Mouse (Mus musculus): ENCODE measurements at regions not wholly inside any gene's neighbourhood (a gene's known extent, or its start where the extent isn't known, plus 50 kb on each side); places are given as distances from the start of the nearest gene placed in this dataset.

- DNase-seq (ENCODE audit: low spot score in 2 of 2), result no peak
Observed at GRCm38 (mm10) chr3:148336091-148336511, 654.3 kb downstream of the Adgrl2 start.

DNA sequence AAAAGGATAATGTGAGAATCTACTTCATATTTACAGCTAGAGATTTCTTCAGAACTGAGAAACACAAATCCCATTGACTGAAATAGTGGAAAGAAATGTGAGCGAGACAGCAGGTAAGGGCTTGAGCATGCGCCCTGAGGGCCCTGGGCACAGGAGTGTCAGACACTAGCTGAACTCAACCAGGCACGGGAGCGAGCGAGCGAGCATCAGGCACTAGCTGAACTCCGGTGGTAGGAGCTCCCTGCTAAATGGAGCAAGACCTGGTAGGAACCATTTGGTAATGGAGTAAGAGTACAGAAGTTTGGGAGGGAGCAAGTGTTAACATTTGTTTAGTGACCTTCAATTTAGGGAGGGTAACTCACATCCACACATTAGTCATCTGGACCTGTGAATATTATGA lies 654.7 kb downstream of the Adgrl2 start:
- no peak for DNase-seq (ENCODE audit: low spot score in 2 of 2)

DNA sequence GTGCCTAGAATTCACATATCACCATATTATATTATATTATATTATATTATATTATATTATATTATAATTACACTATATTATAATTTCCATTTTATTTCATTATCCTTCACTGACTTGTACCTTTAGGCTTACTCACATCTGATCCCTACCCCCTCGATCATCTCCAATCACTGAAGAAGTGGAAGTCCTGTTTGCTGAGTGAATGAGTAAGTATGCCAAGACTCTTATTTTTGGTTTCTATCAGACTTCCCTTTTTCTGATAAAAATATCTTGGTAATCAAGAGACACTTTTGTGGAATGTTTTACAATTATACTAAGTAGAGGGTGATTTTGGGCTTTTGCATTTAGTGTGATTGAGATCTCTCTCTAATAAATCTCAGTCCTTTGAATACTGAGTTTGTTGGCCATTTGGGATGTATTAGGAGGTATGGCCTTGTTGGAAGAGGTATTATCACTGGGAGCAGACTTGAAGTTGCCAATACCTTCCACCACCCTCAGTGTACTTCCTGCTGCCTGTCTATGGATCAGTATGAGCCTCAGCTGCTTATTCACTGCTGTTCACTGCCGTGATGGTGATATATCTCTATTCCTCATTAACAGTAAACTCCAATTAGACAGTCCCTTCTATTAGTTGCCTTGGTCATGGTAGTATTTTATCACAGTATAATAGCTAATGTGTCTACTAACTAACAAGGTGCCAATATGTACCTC lies 665.3 kb downstream of the Adgrl2 start:
- DNase-seq (ENCODE audit: low spot score in 2 of 2), result no peak

DNA sequence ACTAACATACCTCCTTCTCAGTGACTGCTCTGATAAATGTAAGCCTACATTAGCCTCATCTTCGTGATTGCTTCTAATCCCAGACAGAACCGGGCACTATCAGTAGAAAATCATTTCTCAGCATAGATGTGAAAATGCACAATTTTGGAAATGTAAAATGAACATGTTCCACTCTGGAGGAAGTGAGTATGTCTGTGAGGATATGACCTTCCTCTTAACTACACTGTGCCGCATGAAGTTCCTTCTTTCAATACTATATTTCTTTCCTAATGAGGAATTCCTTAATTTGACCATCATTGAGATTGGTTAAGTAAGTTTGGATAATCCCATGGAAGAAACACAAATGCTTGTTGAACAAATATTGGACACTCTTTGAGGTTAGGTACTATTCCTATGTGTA lies 668.5 kb downstream of the Adgrl2 start:
- DNase-seq (ENCODE audit: low spot score in 2 of 2), result no peak

DNA sequence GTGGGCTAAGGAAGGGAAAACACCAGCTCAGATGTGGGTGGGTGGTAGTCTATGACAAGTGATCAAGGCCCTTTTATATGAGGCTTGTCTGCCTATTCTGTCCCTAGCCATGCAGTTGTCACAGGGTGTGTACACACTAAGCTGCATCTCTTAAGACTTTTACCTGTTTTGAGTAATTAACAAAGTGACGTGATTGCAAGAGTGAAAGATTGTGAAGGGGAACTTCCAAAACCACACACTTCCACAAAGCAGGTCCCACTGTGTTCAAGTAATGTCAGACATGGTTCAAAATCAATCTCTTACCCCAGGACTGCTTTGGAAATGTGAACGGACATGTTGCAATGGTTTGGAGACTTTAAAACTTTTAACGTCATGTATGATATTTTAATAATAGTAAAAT lies 674.2 kb downstream of the Adgrl2 start:
- DNase-seq (ENCODE audit: low spot score in 2 of 2), result no peak

DNA sequence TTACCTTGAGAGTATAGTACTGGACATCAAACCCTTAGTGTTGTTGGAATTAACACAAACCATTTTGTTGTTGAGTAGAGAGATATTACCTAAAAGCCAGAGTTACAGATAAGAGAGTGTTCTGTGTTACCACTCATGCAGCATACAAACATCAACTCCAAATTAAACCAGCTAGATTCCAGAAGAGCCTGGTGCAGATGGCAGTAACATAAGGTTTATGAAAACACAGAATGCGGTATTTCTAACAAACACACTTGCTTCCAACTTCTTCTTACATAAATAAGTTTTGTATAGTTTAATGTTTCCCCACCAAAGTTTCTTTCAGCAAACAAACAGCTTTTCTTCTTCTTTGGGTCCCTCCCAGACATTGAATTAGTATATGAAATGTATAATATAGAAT lies 675.1 kb downstream of the Adgrl2 start:
- no peak for DNase-seq (ENCODE audit: low spot score in 2 of 2)

- DNase-seq (ENCODE audit: low spot score in 2 of 2), result no peak
Observed at GRCm38 (mm10) chr3:148295515-148295914, 694.8 kb downstream of the Adgrl2 start.

DNA sequence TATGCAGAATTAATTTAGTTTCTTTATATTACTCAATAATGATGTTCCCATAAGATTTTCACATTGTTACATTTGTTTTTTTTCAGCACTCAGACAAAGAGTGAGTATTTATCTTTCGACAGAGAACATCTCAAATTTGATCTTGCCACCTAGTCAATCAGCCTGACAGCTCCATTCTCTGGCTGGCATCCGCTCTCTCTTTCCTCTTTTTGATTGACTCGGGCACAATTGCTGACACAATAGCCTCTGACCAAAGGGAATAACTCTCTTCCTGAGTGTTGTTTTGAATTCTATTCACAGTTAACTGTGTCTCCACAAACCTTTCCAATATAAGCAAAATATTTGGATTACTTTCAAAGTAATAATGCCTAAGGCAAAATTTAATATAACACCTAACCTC lies 711.4 kb downstream of the Adgrl2 start:
- DNase-seq (ENCODE audit: low spot score in 2 of 2), result no peak

- no peak for DNase-seq (ENCODE audit: low spot score in 2 of 2)
Observed at GRCm38 (mm10) chr3:148272159-148272848, 718.1 kb downstream of the Adgrl2 start.

DNA sequence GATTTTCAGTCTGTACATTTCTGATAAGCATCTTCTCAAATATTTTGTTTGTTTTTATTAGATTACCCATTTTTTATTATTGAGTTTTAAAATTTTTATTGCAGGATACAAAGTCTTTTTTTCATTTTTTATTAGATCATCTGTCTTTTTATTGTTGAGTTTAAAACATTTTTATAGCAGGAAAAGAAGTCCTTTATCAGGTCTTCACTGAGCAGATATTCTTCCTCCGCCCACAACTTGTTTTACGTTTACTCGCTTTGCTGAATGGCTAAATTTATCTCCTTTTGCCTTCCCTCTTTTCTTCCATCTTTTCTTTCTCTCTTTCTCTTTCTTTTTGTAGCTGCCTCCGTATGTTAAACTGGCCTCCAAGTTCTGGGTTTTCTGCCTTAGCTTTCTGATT lies 721.5 kb downstream of the Adgrl2 start:
- DNase-seq (ENCODE audit: low spot score in 2 of 2), result no peak

GRCm38 (mm10) chr3:148259211-148259610 lies 731.1 kb downstream of the Adgrl2 start:
- no peak for DNase-seq (ENCODE audit: low spot score in 2 of 2)

DNA sequence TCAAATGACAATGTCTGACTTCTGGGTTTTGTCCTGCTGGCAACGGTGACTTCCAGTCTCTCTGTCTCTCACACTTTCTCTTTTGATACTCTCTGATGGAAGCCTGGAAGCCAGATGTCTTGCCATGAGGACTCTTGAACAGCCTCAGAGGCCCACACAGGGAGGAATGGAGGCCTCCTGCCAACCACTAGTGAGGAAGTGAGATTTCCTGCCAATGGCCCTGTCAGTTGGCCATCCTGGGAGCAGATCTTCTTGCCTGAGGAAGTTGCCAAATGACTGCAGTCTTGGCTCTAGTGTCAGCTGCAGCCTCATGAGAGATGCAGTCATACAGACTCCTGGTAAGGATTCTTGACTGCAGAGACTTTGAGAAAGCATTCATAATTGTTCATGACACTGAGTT lies 741.7 kb downstream of the Adgrl2 start:
- peak; percentile 53 to 61 for DNase-seq (ENCODE audit: low spot score in 2 of 2)

- no peak for DNase-seq (ENCODE audit: low spot score in 2 of 2)
Observed at GRCm38 (mm10) chr3:148246786-148247185, 743.6 kb downstream of the Adgrl2 start.

- no peak for DNase-seq (ENCODE audit: low spot score in 2 of 2)
Observed at GRCm38 (mm10) chr3:148238093-148238492, 752.3 kb downstream of the Adgrl2 start.

DNA sequence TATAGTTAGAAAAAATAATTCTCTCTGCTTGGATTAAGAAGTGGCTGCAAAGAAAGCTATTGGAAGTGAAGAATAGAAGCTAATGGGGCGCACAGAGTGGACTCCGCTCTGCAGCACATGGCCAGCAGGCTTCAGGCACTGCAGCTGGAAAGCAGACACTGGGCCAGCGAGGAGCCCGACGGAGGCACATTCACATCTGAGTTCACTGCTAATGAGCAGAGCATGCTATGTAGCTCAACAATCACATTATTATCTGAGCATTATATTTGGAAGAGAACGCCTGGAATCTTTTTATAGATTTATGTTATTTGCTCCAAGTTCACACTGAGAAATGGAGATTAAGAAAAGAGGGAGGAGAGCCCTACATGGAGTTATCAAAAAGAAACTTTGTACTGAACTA lies 752.8 kb downstream of the Adgrl2 start:
- no peak for DNase-seq (ENCODE audit: low spot score in 2 of 2)

GRCm38 (mm10) chr3:148233616-148234015 lies 756.7 kb downstream of the Adgrl2 start:
- DNase-seq (ENCODE audit: low spot score in 2 of 2), result no peak

DNA sequence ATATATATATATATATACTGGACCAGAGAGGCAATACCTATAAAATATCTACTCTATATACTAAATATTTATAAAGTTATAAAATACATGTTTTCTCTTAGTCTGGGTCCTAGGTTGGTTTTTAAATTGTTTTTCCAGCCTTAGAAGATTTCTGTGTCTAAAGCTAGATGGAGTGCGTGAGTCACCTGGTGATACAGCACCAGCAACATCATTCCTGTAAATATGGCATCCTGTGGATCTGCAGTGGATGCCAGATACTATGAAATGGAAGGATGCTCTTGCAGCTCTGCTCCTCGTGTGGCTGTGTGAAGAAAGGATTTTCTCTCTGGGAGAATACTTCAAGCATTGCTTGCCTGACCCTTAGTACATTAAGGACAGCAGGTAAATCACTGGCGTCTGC lies 761.2 kb downstream of the Adgrl2 start:
- no peak for DNase-seq (ENCODE audit: low spot score in 2 of 2)

- no peak for DNase-seq (ENCODE audit: low spot score in 2 of 2)
Observed at GRCm38 (mm10) chr3:148228002-148228707, 762.2 kb downstream of the Adgrl2 start.

GRCm38 (mm10) chr3:148220826-148221225 lies 769.5 kb downstream of the Adgrl2 start:
- DNase-seq (ENCODE audit: low spot score in 2 of 2), result no peak

GRCm38 (mm10) chr3:148220024-148220590 lies 770.2 kb downstream of the Adgrl2 start:
- no peak for DNase-seq (ENCODE audit: low spot score in 2 of 2)

DNA sequence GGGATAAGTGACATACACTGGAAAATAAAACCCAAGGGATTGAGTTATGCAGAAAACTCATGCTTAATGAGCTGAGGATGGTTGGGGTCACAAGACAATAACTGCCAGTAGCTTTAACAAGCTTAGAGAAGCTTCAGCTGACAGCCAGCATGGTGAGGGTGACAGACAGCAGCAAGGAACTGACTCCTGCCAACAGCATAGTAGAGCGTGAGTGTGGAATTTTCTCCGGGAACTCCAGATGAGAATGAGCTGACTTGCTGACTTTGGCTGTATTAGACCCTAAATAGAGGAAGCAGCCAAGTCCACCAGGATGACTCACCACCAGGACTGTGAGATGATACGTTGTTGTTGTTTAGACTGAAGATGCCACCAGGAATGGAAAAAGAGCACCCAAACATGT lies 788.2 kb downstream of the Adgrl2 start:
- DNase-seq (ENCODE audit: low spot score in 2 of 2), result no peak

GRCm38 (mm10) chr3:148186704-148187103 lies 803.7 kb downstream of the Adgrl2 start:
- no peak for DNase-seq (ENCODE audit: low spot score in 2 of 2)

DNA sequence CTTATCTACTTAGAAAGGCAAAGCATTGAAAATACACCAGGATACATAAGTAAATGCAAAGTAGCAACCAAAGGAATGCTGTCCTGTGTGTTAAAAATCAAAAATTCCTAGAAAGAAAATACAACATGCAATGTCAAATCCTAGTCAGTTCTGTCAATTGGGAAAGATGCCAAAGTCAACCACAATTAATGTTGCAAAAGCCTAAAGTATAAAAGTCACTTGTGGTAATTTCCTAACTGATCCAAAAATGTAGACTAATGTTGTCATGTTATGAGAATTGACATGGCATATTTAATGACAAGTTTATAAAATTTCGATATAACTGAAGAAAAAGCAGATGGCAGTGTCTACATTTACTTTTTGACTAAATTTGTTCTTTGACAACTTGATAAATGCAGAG lies 822.8 kb downstream of the Adgrl2 start:
- no peak for DNase-seq (ENCODE audit: low spot score in 2 of 2)

Data from right cerebral cortex, postnatal 10 days (tissue).